Mouse (Mus musculus): Measurements from ENCODE around the gene Fbxl13.

Fbxl13 gene

GRCm38 (mm10) chr5:21645439-21646132, at the start of gene Fbxl13, which contains the start of gene Armc10:
TSS of gene Fbxl13 (minus strand) at chr5:21645634.
TSS of gene Armc10 (plus strand) at chr5:21645813.
- DNase-seq (ENCODE audit: low spot score in 2 of 2) = peak; percentile 60 to 67

- DNase-seq (ENCODE audit: low spot score in 2 of 2) = no peak
These were observed 49.5 kb upstream of the Fbxl13 start for GRCm38 (mm10) chr5:21694854-21695490.

- no peak for DNase-seq (ENCODE audit: low spot score in 2 of 2)
These were observed 48.0 kb upstream of the Fbxl13 start for GRCm38 (mm10) chr5:21693372-21693870.

GRCm38 (mm10) chr5:21692230-21692629, 46.8 kb upstream of the Fbxl13 start:
- no peak for DNase-seq (ENCODE audit: low spot score in 2 of 2)

- DNase-seq (ENCODE audit: low spot score in 2 of 2) = no peak
These were observed 41.6 kb upstream of the Fbxl13 start for GRCm38 (mm10) chr5:21687042-21687441.

GRCm38 (mm10) chr5:21685001-21685400, 39.6 kb upstream of the Fbxl13 start:
- DNase-seq (ENCODE audit: low spot score in 2 of 2) = no peak

GRCm38 (mm10) chr5:21683811-21684210, 38.4 kb upstream of the Fbxl13 start:
- DNase-seq (ENCODE audit: low spot score in 2 of 2) = no peak

GRCm38 (mm10) chr5:21680940-21681339, 35.5 kb upstream of the Fbxl13 start:
- DNase-seq (ENCODE audit: low spot score in 2 of 2) = no peak

GRCm38 (mm10) chr5:21680029-21680428, 34.6 kb upstream of the Fbxl13 start:
- DNase-seq (ENCODE audit: low spot score in 2 of 2) = no peak

- no peak for DNase-seq (ENCODE audit: low spot score in 2 of 2)
These were observed 32.9 kb upstream of the Fbxl13 start for GRCm38 (mm10) chr5:21678363-21678762.

GRCm38 (mm10) chr5:21677939-21678338, 32.5 kb upstream of the Fbxl13 start:
- no peak for DNase-seq (ENCODE audit: low spot score in 2 of 2)

- no peak for DNase-seq (ENCODE audit: low spot score in 2 of 2)
These were observed 30.1 kb upstream of the Fbxl13 start for GRCm38 (mm10) chr5:21675494-21675893.

- DNase-seq (ENCODE audit: low spot score in 2 of 2) = no peak
These were observed 29.6 kb upstream of the Fbxl13 start for GRCm38 (mm10) chr5:21675019-21675418.

GRCm38 (mm10) chr5:21673742-21674141, 28.3 kb upstream of the Fbxl13 start:
- DNase-seq (ENCODE audit: low spot score in 2 of 2) = no peak

GRCm38 (mm10) chr5:21672812-21673635, 27.6 kb upstream of the Fbxl13 start:
- no peak for DNase-seq (ENCODE audit: low spot score in 2 of 2)

GRCm38 (mm10) chr5:21669307-21669706, 23.9 kb upstream of the Fbxl13 start:
- DNase-seq (ENCODE audit: low spot score in 2 of 2) = no peak

- DNase-seq (ENCODE audit: low spot score in 2 of 2) = no peak
These were observed 22.0 kb upstream of the Fbxl13 start for GRCm38 (mm10) chr5:21667191-21668137.

GRCm38 (mm10) chr5:21663081-21663480, 17.6 kb upstream of the Fbxl13 start:
- no peak for DNase-seq (ENCODE audit: low spot score in 2 of 2)

GRCm38 (mm10) chr5:21660850-21661249, 15.4 kb upstream of the Fbxl13 start:
- no peak for DNase-seq (ENCODE audit: low spot score in 2 of 2)

- peak; percentile 48 to 68 for DNase-seq (ENCODE audit: low spot score in 2 of 2)
These were observed 13.4 kb upstream of the Fbxl13 start for GRCm38 (mm10) chr5:21658623-21659395.

All from spleen, postnatal 14 days (tissue).